Mouse (Mus musculus) mouse embryonic stem cell (cell line): ENCODE data around the gene Nsun6.

Experiments
- in situ Hi-C, 2 experiments: fragments of 300-500 bp; cut with MboI; formaldehyde crosslinking; loops; 1 replicate in 1 of 2; 3 replicates in 1 of 2; pipeline ENCODE4 v1.14.3; 2019 to 2020; ENCODE audit warnings: low sequenced_read_pairs in 2 of 2, low pct_unique_long_range_greater_than_20kb in 1 of 2, mixed read lengths in 1 of 2; ENCODE audit not compliant: unreplicated experiment in 1 of 2

Gene Nsun6

DNA sequence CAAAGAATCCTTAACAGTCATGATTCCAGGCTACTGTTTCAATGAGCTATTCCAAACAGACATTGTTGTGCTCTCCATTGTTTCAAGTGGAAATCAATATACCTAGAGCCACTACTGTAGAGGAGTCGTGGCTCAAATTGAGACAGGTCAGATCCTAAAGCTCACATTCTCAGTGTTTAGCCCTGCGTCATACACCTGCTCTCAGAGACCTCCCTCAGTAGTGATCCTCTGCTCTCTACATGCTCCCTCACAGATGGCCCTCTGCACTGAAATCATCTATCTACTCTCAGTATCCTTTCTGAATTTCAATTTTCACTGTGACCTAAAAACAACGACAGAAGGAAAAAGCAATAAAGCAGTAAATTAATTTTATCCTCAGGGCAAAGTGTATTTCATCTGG is 47.3 kb downstream of the Nsun6 start:
- in situ Hi-C loops: no loop called here

- in situ Hi-C loops: no loop called here
These were observed 57.0 kb downstream of the Nsun6 start for GRCm38 (mm10) chr2:14997836-14998235.

- in situ Hi-C loops: no loop called here
These were observed 58.8 kb downstream of the Nsun6 start for GRCm38 (mm10) chr2:14996036-14996435.

- in situ Hi-C loops: no loop called here
These were observed 62.3 kb downstream of the Nsun6 start for GRCm38 (mm10) chr2:14992531-14992930.

GRCm38 (mm10) chr2:14989350-14989749 is 65.5 kb downstream of the Nsun6 start:
- in situ Hi-C loops: no loop called here

GRCm38 (mm10) chr2:14988451-14988850 is 66.4 kb downstream of the Nsun6 start:
- in situ Hi-C loops: no loop called here

GRCm38 (mm10) chr2:14984029-14984428 is 70.8 kb downstream of the Nsun6 start:
- in situ Hi-C loops: no loop called here

- in situ Hi-C loops: no loop called here
These were observed 93.4 kb downstream of the Nsun6 start for GRCm38 (mm10) chr2:14961493-14961892.

- in situ Hi-C loops: no loop called here
These were observed 93.8 kb downstream of the Nsun6 start for GRCm38 (mm10) chr2:14960963-14961488.

GRCm38 (mm10) chr2:14953090-14953489 is 101.8 kb downstream of the Nsun6 start:
- in situ Hi-C loops: no loop called here
